Comparison of ENCODE assay signal across 19 mouse cellular contexts in genomic region chr16:55910208-55910793, GRCm38 (mm10). TPM values are rescaled to one million over a fixed set of nuclear protein-coding genes. Genes with fewer than 3 reads are reported as not detected.
A peak's percentile ranks its signal among the peaks of the same experiment; 100 is the strongest.
DNase-seq lines count a peak whose midpoint lies in the region; ATAC-seq and TF ChIP-seq lines count a peak whose summit lies in the region.
"Had no signal": no experiment of that assay in that cellular context is flagged by ENCODE, and none has a peak within 500 bp of the region (broad histone marks: within the 10 kb centered on the region; RNA-seq: fewer than 3 reads in every experiment).

No protein-coding gene starts in this region.

- H3K27ac ChIP-seq in hindbrain, embryonic 11.5 days (ENCODE audit: low read depth, low read length), result no peak overlapping the region
- no peak overlapping the region for H3K27ac ChIP-seq in hindbrain, embryonic 13.5 days
- H3K27ac ChIP-seq in midbrain, embryonic 13.5 days, result no peak overlapping the region
- no peak overlapping the region for H3K27ac ChIP-seq in midbrain, postnatal 0 days (ENCODE audit: low read depth, low read length)
- H3K27ac ChIP-seq: embryonic facial prominence, embryonic 12.5 days; heart, embryonic 10.5 days; limb, embryonic 13.5 days; liver, embryonic 15.5 days; neural tube, embryonic 13.5 days had no signal

- no peak for TF ChIP-seq CTCF in midbrain, postnatal 0 days (IDR thresholded peaks at IDR 0.05)

- no peaks in the 10 kb centered on the region for H3K9me3 ChIP-seq in hindbrain, embryonic 11.5 days (ENCODE audit: control insufficient read depth, low read length)
- no peaks in the 10 kb centered on the region for H3K9me3 ChIP-seq in hindbrain, embryonic 13.5 days
- H3K9me3 ChIP-seq in midbrain, embryonic 13.5 days, result no peaks in the 10 kb centered on the region
- H3K9me3 ChIP-seq in midbrain, postnatal 0 days (ENCODE audit: low read length), result no peaks in the 10 kb centered on the region
- H3K9me3 ChIP-seq: embryonic facial prominence, embryonic 12.5 days; heart, embryonic 10.5 days; limb, embryonic 13.5 days; liver, embryonic 15.5 days; neural tube, embryonic 13.5 days had no signal

- no peak overlapping the region for H3K4me2 ChIP-seq in hindbrain, embryonic 11.5 days (replicated peaks; ENCODE audit: low read depth, low read length)
- no peak overlapping the region for H3K4me2 ChIP-seq in hindbrain, embryonic 13.5 days
- H3K4me2 ChIP-seq in midbrain, embryonic 13.5 days (replicated peaks), result no peak overlapping the region
- H3K4me2 ChIP-seq in midbrain, postnatal 0 days (ENCODE audit: low read depth, low read length, poor library complexity, severe bottlenecking), result no peak overlapping the region
- H3K4me2 ChIP-seq: embryonic facial prominence, embryonic 12.5 days; limb, embryonic 13.5 days; liver, embryonic 15.5 days; neural tube, embryonic 13.5 days had no signal

- H3K9ac ChIP-seq in hindbrain, embryonic 11.5 days (ENCODE audit: low read depth, low read length), result no peak overlapping the region
- H3K9ac ChIP-seq in hindbrain, embryonic 13.5 days, result no peak overlapping the region
- no peak overlapping the region for H3K9ac ChIP-seq in midbrain, embryonic 13.5 days (replicated peaks)
- no peak overlapping the region for H3K9ac ChIP-seq in midbrain, postnatal 0 days (replicated peaks; ENCODE audit: low read length, poor library complexity, severe bottlenecking)
- H3K9ac ChIP-seq: embryonic facial prominence, embryonic 12.5 days; limb, embryonic 13.5 days; liver, embryonic 15.5 days; neural tube, embryonic 13.5 days had no signal

- no peak overlapping the region for H3K4me3 ChIP-seq in hindbrain, embryonic 11.5 days (ENCODE audit: low read depth, low read length)
- no peak overlapping the region for H3K4me3 ChIP-seq in hindbrain, embryonic 13.5 days
- H3K4me3 ChIP-seq in midbrain, embryonic 13.5 days (replicated peaks), result no peak overlapping the region
- no peak overlapping the region for H3K4me3 ChIP-seq in midbrain, postnatal 0 days (ENCODE audit: low read depth, low read length)
- H3K4me3 ChIP-seq: embryonic facial prominence, embryonic 12.5 days; heart, embryonic 10.5 days; limb, embryonic 13.5 days; liver, embryonic 15.5 days; neural tube, embryonic 13.5 days had no signal

- H3K36me3 ChIP-seq in hindbrain, embryonic 11.5 days (ENCODE audit: control insufficient read depth, insufficient read depth, low read length), result peaks cover 7% of the 10 kb centered on the region; the same call in 1 of the 2 replicates
- peaks cover 74% of the 10 kb centered on the region for H3K36me3 ChIP-seq in hindbrain, embryonic 13.5 days
- peaks cover 77% of the 10 kb centered on the region for H3K36me3 ChIP-seq in midbrain, embryonic 13.5 days
- peaks cover 32% of the 10 kb centered on the region for H3K36me3 ChIP-seq in midbrain, postnatal 0 days (ENCODE audit: insufficient read depth, low read length)

- 87% methylated on average over 10 of the region's 10 CpGs for WGBS in hindbrain, embryonic 11.5 days
- 94% methylated on average over 10 of the region's 10 CpGs for WGBS in hindbrain, embryonic 13.5 days
- 93% methylated on average over 10 of the region's 10 CpGs for WGBS in midbrain, embryonic 13.5 days
- WGBS in midbrain, postnatal 0 days, result 94% methylated on average over 9 of the region's 10 CpGs

- no peak for DNase-seq in hindbrain, embryonic 11.5 days (ENCODE audit: low spot score)
- DNase-seq in midbrain, postnatal 0 days (ENCODE audit: low spot score), result no peak
- DNase-seq in kidney, adult 9 months, result peak; percentile 92
- DNase-seq in kidney, postnatal 36 days, result peak; percentile 72 to 82
- no peak for DNase-seq in adrenal gland, adult (ENCODE audit: inconsistent age in 2 of 2, low spot score in 1 of 2)
- DNase-seq in cerebellum, postnatal 25 days, result no peak
- DNase-seq: B cell, adult 2 months; cerebellum, adult 2 months; gastrocnemius, postnatal 36 days; heart, postnatal 14 days; thymus, postnatal 14 days had no signal

- peak; percentile 22; the same call in 1 of the 2 replicates for ATAC-seq in hindbrain, embryonic 11.5 days (ENCODE audit: low FRiP score)
- no peak for ATAC-seq in hindbrain, embryonic 13.5 days (ENCODE audit: low FRiP score)
- ATAC-seq in midbrain, embryonic 13.5 days, result 0 out of 2 replicates have a peak, but pooled peaks have one; percentile 20
- no peak; the same call in 1 of the 2 replicates for ATAC-seq in midbrain, postnatal 0 days (ENCODE audit: low FRiP score)
- ATAC-seq: forebrain, embryonic 16.5 days had no signal

- no peaks in the 10 kb centered on the region for H3K27me3 ChIP-seq in hindbrain, embryonic 11.5 days (ENCODE audit: control insufficient read depth, insufficient read depth, low read length)
- no peaks in the 10 kb centered on the region for H3K27me3 ChIP-seq in hindbrain, embryonic 13.5 days
- H3K27me3 ChIP-seq in midbrain, embryonic 13.5 days, result no peaks in the 10 kb centered on the region
- H3K27me3 ChIP-seq in midbrain, postnatal 0 days (ENCODE audit: insufficient read depth, low read length), result no peaks in the 10 kb centered on the region
- H3K27me3 ChIP-seq: embryonic facial prominence, embryonic 12.5 days; limb, embryonic 13.5 days; liver, embryonic 15.5 days; neural tube, embryonic 13.5 days had no signal

- no peaks in the 10 kb centered on the region for H3K4me1 ChIP-seq in hindbrain, embryonic 11.5 days (replicated peaks; ENCODE audit: control insufficient read depth, insufficient read depth, low read length)
- H3K4me1 ChIP-seq in hindbrain, embryonic 13.5 days (replicated peaks), result no peaks in the 10 kb centered on the region
- no peaks in the 10 kb centered on the region for H3K4me1 ChIP-seq in midbrain, embryonic 13.5 days (replicated peaks)
- H3K4me1 ChIP-seq in midbrain, postnatal 0 days (ENCODE audit: insufficient read depth, low read length), result no peaks in the 10 kb centered on the region
- H3K4me1 ChIP-seq: embryonic facial prominence, embryonic 12.5 days; heart, embryonic 10.5 days; limb, embryonic 13.5 days; liver, embryonic 15.5 days; neural tube, embryonic 13.5 days had no signal

RNA-seq across cellular contexts. Expression of gene Nxpe3, which starts 15.2 kb away (rescaled TPM):
- polyA plus RNA-seq in hindbrain, embryonic 11.5 days (2014; fragmentation: Nextera tagmentation; extraction: Ambion mirVana), result 1.0 and 1.1 TPM in 2 replicates
- 1.1 and 1.2 TPM in 2 replicates for polyA plus RNA-seq in hindbrain, embryonic 13.5 days (2015; fragmentation: Nextera tagmentation; extraction: Ambion mirVana)
- 1.1 and 1.5 TPM in 2 replicates for polyA plus RNA-seq in midbrain, embryonic 13.5 days (2015; fragmentation: Nextera tagmentation; extraction: Ambion mirVana)
- total RNA-seq in midbrain, postnatal 0 days (2014; rRNA removed), result 2.0 and 2.7 TPM in 2 replicates
- 0.77 and 1.1 TPM in 2 replicates for polyA plus RNA-seq in midbrain, postnatal 0 days (2015; fragmentation: Nextera tagmentation; extraction: Ambion mirVana)

RNA-seq across cellular contexts. Expression of gene Cep97, which starts 24.4 kb away (rescaled TPM):
- polyA plus RNA-seq in hindbrain, embryonic 11.5 days (2014; fragmentation: Nextera tagmentation; extraction: Ambion mirVana), result 18.7 and 23.0 TPM in 2 replicates
- 16.9 and 17.3 TPM in 2 replicates for polyA plus RNA-seq in hindbrain, embryonic 13.5 days (2015; fragmentation: Nextera tagmentation; extraction: Ambion mirVana)
- polyA plus RNA-seq in midbrain, embryonic 13.5 days (2015; fragmentation: Nextera tagmentation; extraction: Ambion mirVana), result 17.2 and 17.8 TPM in 2 replicates
- total RNA-seq in midbrain, postnatal 0 days (2014; rRNA removed), result 7.7 and 11.5 TPM in 2 replicates
- polyA plus RNA-seq in midbrain, postnatal 0 days (2015; fragmentation: Nextera tagmentation; extraction: Ambion mirVana), result 6.1 and 6.8 TPM in 2 replicates

RNA-seq across cellular contexts. Expression of gene Rpl24, which starts 55.8 kb away (rescaled TPM):
- polyA plus RNA-seq in hindbrain, embryonic 11.5 days (2014; fragmentation: Nextera tagmentation; extraction: Ambion mirVana), result 787 and 791 TPM in 2 replicates
- 596 and 616 TPM in 2 replicates for polyA plus RNA-seq in hindbrain, embryonic 13.5 days (2015; fragmentation: Nextera tagmentation; extraction: Ambion mirVana)
- polyA plus RNA-seq in midbrain, embryonic 13.5 days (2015; fragmentation: Nextera tagmentation; extraction: Ambion mirVana), result 616 and 636 TPM in 2 replicates
- 306 and 343 TPM in 2 replicates for total RNA-seq in midbrain, postnatal 0 days (2014; rRNA removed)
- 488 and 533 TPM in 2 replicates for polyA plus RNA-seq in midbrain, postnatal 0 days (2015; fragmentation: Nextera tagmentation; extraction: Ambion mirVana)

Comparison
In these comparisons a context has a peak if more than half of its experiments do, and no peak if none do; other contexts are left out.
1. ATAC-seq: peak in hindbrain, embryonic 11.5 days (single experiment) and midbrain, embryonic 13.5 days (single experiment); none in hindbrain, embryonic 13.5 days (single experiment) and midbrain, postnatal 0 days (single experiment).
2. DNase-seq: peak in kidney, adult 9 months (single experiment) and kidney, postnatal 36 days (2 of 2); none in hindbrain, embryonic 11.5 days (single experiment), midbrain, postnatal 0 days (single experiment), adrenal gland, adult (0 of 2) and cerebellum, postnatal 25 days (0 of 2).